Mouse (Mus musculus) right cerebral cortex, postnatal 36 days (tissue): ENCODE measurements around the gene Gypa.

Source experiments
- DNase-seq, 2 experiments: peaks; one replicate each; pipeline ENCODE4 v3.0.0; 2022; ENCODE audit warnings: low spot score in 2 of 2, mixed read lengths in 1 of 2

Gypa gene

DNA sequence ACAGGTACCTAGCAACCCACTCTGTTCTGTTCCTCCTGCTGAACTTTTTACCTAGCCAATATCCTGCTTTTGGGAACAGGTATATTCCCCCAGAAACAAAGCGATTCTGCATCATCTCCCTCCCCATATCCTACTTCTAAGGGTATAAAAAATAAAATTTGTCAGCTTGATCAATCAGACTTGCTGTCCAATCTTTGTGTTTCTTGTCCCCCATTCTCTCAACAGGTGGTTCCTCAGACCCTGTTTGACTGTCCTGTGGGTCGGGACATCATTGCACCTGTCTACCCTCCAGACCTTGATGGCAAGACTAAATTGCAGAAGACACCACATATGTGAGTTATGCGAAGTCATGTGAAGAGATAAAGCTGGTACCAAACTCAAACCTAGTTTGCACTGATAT, 48.3 kb downstream of the Gypa start:
- DNase-seq, result no peak

DNA sequence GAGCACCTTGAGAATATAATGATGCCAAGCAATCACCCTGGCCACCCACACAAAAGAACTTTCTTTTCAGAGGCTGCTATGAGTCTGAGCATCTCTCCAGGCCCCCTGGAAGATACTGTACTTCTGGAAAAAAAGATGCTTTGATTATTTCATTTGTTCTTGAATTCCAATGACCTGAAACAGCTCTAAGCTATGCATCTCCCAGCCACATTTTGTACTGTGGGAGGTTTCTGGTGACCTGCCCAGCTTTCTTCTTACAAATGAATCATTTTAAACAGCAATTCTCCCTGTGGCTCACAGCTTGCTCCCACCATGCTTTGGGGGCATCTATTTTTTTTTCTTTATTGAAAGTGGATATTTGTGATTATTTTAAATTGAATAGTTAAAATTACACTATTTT, 56.9 kb downstream of the Gypa start:
- no peak for DNase-seq

DNA sequence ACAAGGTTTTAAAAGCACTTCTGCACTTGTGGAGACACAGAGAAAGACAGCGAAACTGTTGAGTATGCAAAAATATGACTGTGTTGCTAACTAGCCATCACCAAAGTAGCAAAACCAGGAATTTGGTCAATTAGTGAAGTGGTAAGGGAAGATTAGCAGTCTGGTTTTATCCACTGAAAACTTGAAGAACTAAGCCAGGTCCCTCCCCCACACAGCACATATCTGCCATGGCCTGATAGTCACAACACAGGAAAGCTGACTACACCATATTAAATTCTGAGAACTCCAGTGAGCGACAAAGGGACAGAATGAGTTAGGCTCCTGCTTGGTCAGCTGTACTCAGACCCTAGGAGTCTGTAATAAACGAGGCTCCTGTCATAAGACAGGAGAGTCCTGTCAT, 57.7 kb downstream of the Gypa start:
- DNase-seq, result no peak

DNA sequence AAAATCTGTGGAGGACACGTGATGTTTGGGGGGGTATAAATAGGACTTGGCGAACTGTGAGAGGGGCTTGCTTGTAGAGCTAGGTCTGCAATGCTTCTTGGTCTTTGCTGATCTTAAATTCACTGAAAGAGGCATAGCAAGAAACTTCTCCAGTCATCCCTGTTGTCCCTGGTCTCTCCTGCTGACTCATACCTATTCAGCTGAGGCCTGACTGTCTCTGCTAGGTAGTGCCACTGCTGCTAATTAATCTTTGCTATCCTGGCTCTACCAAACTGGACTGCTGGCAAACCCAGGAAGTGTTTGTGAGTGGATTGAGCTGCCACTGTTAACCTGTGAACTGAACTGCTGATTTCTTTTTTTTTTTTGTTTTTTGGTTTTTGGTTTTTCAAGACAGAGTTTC, 61.4 kb downstream of the Gypa start:
- DNase-seq, result no peak
